Mouse (Mus musculus) small intestine, adult 2 months (tissue): ENCODE measurements at regions not wholly inside any gene's neighbourhood (a gene's known extent, or its start where the extent isn't known, plus 50 kb on each side); places are given as distances from the start of the nearest gene placed in this dataset.

ENCODE experiments used
- CTCF ChIP-seq: fragments of 200-500 bp; IDR thresholded peaks from 2 replicates; pipeline ENCODE4 v1.5.1; 2012; ENCODE audit warnings: low read depth, mild to moderate bottlenecking, control low read depth, inconsistent platforms, low read length, moderate library complexity, mixed read lengths; ENCODE audit not compliant: insufficient replicate concordance, insufficient read length; ENCODE audit errors: extremely low read depth
- POLR2A ChIP-seq: fragments of 200-500 bp; IDR thresholded peaks from 2 replicates; pipeline ENCODE4 v1.6.1; 2012; ENCODE audit warnings: low read depth, mild to moderate bottlenecking, control low read depth, inconsistent platforms, low read length, moderate library complexity

DNA sequence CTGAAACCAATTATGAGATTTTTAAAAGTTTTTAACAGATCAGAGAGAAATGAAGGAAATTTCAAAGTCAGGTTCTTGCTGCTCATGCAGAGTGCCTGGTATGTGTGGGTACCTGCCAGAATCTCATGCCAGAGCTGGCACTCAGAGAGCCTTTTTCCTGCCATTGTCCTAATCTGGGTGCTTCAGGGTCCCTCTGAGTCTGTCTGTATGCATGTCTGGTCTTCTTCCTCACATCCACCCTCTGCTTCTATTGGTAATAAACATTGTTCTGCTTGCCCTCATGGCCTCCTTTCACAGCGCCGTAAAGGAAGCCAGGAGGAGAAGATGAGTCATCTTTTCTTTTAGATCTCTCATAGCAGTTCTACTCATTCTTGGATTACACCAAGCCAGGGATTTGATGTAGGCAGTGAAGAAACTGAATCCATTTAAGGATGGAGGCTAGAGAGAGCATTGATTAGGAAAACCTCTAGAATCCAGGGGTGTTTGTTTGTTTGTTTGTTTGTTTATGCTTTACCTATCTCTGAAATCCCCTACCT is 55.8 kb upstream of the Bmper start:
- TF ChIP-seq CTCF (no peak), POLR2A (no peak)
